Mouse (Mus musculus) kidney, adult 10 weeks (tissue): ENCODE results near the gene Olfr206. TPM values are rescaled to one million over a fixed set of nuclear protein-coding genes. Genes with fewer than 3 reads are reported as not detected.

Source experiments
- polyA plus RNA-seq: library from polyadenylated mRNA; stranded (reverse); fragments of 350-450 nt; fragmentation: Illumina TruSeq; extraction: RNeasy Lipid Tissue Mini Kit (QIAGEN cat#74804); gene quantifications from one replicate; pipeline ENCODE4 v1.2.3, GENCODE M21; 2014; ENCODE audit warnings: low read depth, low replicate concordance

The Olfr206 gene
- polyA plus RNA-seq = not detected

DNA sequence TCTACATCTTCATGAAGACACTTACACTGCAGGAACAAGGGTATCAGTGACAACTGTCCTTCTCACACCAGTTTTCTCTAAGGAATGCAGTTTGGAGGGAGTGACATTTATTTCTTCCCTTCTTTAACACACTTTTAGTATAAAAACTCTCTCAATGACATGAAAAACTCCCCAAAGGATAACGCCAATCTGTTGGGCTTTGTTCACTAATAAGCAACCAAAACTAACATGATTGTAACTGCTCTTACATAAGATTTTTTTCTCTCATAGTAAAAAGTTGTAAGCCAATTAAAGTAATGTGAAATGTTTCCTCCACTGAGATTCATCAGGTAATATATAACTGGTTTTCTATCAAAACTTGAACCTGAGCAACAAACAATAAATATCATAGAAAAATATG is at the start of gene Olfr206:
Gene Olfr206 (minus strand): TSS at position 101 of the 400 bp plus-strand sequence.

DNA sequence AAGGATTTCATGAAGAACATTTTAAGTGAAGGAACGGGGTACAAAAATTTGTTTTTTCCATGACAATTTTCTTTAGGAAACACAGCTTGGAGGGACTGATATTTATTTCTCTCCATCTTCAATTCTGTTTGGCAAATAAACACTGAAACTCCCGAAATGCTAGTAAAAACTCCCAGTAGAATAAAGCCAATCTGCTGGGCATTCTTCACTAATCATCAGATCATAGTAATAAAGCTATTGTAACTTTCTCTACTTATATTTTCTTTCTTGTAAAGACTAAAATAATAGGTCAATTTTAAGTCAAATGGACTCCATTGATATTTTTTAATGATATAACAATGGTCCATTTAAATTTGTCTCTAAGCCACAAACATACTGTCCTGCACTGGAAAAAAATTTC is 14.8 kb upstream of the Olfr206 start, which contains the start of gene Olfr209:
Gene Olfr209 (minus strand): TSS at position 101 of the 400 bp plus-strand sequence.

DNA sequence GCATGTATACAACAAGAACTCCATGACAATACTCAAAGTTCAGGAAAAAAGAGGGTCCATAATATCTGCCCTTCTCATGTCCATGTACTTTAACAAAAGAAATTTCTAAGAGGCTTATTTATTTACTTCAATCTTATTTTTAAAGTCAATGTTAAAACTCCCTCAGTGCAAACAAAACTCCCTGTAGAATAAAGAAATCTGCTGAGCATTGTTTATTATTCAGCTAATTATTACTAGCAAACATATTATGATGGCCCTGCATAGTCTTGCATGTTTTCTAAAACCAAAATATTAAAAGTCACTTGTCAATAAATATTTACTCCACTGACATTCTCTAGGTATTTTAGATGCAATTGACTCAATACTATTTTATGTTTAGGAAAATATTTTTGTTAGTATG is 18.0 kb downstream of the Olfr206 start, which contains the start of gene Olfr205:
Gene Olfr205 (minus strand): TSS at position 101 of the 400 bp plus-strand sequence.

DNA sequence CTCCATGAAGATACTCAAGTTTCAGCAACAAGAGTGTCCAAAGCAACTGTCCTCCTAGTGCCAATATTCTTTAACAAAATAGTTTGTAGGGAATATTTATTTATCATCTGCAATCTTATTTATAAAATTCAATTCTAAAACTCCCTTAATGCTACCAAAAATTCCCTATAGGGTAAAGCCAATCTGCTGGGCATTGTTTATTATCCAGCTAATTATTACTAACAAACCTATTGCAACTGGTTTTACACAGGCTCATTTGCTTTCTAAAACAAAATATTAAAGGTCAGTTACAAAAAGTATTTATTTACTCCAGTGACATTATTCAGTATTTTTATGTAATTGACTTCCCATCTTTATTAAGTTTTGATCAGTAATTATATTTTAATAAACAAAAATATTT is 30.9 kb downstream of the Olfr206 start, which contains the start of gene Olfr204:
Gene Olfr204 (minus strand): TSS at position 101 of the 400 bp plus-strand sequence.

DNA sequence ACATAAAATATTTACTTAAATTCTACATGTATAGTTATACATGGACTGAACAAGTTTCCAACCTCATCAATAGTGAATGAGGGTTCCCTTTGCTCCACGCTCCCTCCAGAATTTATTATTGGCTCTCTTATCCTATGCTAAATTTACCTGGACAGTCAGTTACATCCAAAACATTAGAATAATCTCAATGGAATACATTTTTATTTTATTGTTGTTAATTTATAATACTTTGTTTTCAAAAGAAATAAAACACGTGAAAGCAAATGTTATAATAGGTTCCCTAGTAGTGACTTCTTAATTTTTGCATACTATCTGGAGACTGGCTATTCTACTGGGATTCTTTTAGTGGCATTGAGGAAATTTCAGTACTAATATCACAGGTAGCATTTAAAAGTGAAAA is 50.5 kb downstream of the Olfr206 start, which contains the start of gene Olfr203:
Gene Olfr203 (plus strand): TSS at position 301 of the 400 bp plus-strand sequence.

Other genes starting within 250 kb of the Olfr206 start
- not detected for gene Olfr193, start 237.4 kb downstream of the Olfr206 start, polyA plus RNA-seq
- gene Olfr194, start 228.2 kb downstream of the Olfr206 start, polyA plus RNA-seq = not detected
- gene Olfr195, start 202.2 kb downstream of the Olfr206 start, polyA plus RNA-seq = 0.49 TPM
- not detected for gene Olfr196, start 178.8 kb downstream of the Olfr206 start, polyA plus RNA-seq
- gene Olfr198, start 145.7 kb downstream of the Olfr206 start, polyA plus RNA-seq = not detected
- gene Olfr199, start 129.5 kb downstream of the Olfr206 start, polyA plus RNA-seq = not detected
- not detected for gene Olfr201, start 76.6 kb downstream of the Olfr206 start, polyA plus RNA-seq
- not detected for gene Olfr202, start 62.5 kb downstream of the Olfr206 start, polyA plus RNA-seq
- gene Olfr203, start 50.4 kb downstream of the Olfr206 start, polyA plus RNA-seq = not detected
- gene Olfr204, start 31.0 kb downstream of the Olfr206 start, polyA plus RNA-seq = not detected
- not detected for gene Olfr205, start 18.1 kb downstream of the Olfr206 start, polyA plus RNA-seq
- gene Olfr209, start 14.7 kb upstream of the Olfr206 start, polyA plus RNA-seq = not detected
- gene Gabrr3, start 58.1 kb upstream of the Olfr206 start, polyA plus RNA-seq = not detected
- 37.2 TPM for gene Riox2, start 122.5 kb upstream of the Olfr206 start, polyA plus RNA-seq